Mouse (Mus musculus) MEL (cell line): ENCODE data around the gene Pi4ka. TPM values are rescaled to one million over a fixed set of nuclear protein-coding genes. Genes with fewer than 3 reads are reported as not detected.
A peak's percentile ranks its signal among the peaks of the same experiment; 100 is the strongest.

Experiments used
- DNase-seq: peaks from one replicate; pipeline ENCODE4 v3.0.0; 2011; ENCODE audit warnings: low read depth, low spot score
- H3K27ac ChIP-seq: 2 replicates; pipeline ENCODE4 v1.5.1; 2012; ENCODE audit warnings: low read depth, mild to moderate bottlenecking, control low read depth, low read length, moderate library complexity; ENCODE audit not compliant: control insufficient read depth
- H3K27me3 ChIP-seq, 2 experiments: fragments of 150-350 bp in 1 of 2; sonication (generic) in 1 of 2; 2 replicates each; pipeline ENCODE4 v1.6.1; 2012; ENCODE audit warnings: low read length in 2 of 2, mild to moderate bottlenecking in 2 of 2, improper control_type of control experiment in 1 of 2, moderate library complexity in 1 of 2; ENCODE audit not compliant: insufficient read depth in 2 of 2, control insufficient read depth in 1 of 2
- H3K36me3 ChIP-seq, 2 experiments: 2 replicates each; pipeline ENCODE4 v1.6.1; 2012 to 2014; ENCODE audit warnings: low read length in 2 of 2, improper control_type of control experiment in 1 of 2, inconsistent platforms in 1 of 2, mild to moderate bottlenecking in 1 of 2; ENCODE audit not compliant: insufficient read depth in 2 of 2, control insufficient read depth in 1 of 2
- H3K4me1 ChIP-seq, 2 experiments: fragments of 150-350 bp in 1 of 2; sonication (generic) in 1 of 2; 2 replicates each; pipeline ENCODE4 v1.6.1; 2012; ENCODE audit warnings: low read length in 2 of 2, improper control_type of control experiment in 1 of 2, mild to moderate bottlenecking in 1 of 2; ENCODE audit not compliant: insufficient read depth in 2 of 2, control insufficient read depth in 1 of 2
- H3K4me3 ChIP-seq, 2 experiments: fragments of 150-350 bp in 1 of 2; sonication (generic) in 1 of 2; 2 replicates each; pipeline ENCODE4 v1.5.1; 2012; ENCODE audit warnings: low read depth in 2 of 2, low read length in 2 of 2, mild to moderate bottlenecking in 2 of 2, moderate library complexity in 2 of 2, control low read depth in 1 of 2, improper control_type of control experiment in 1 of 2; ENCODE audit not compliant: control insufficient read depth in 1 of 2, insufficient read depth in 1 of 2
- H3K79me2 ChIP-seq: 2 replicates; pipeline ENCODE4 v1.6.1; 2012; ENCODE audit warnings: mild to moderate bottlenecking, low read length, moderate library complexity; ENCODE audit not compliant: control insufficient read depth, poor library complexity, insufficient read depth
- H3K9ac ChIP-seq: 2 replicates; pipeline ENCODE4 v1.6.1; 2012; ENCODE audit warnings: low read depth, mild to moderate bottlenecking, control low read depth, low read length, moderate library complexity; ENCODE audit not compliant: control insufficient read depth, poor library complexity, severe bottlenecking
- H3K9me3 ChIP-seq: fragments of 150-350 bp; sonication (generic); replicated peaks from 2 replicates; pipeline ENCODE4 v1.6.1; 2012; ENCODE audit warnings: mild to moderate bottlenecking, low read length, improper control_type of control experiment, moderate library complexity; ENCODE audit not compliant: insufficient read depth
- BHLHE40 ChIP-seq: IDR thresholded peaks from 2 replicates; pipeline ENCODE4 v1.6.1; 2012; ENCODE audit warnings: low read depth, mild to moderate bottlenecking, inconsistent platforms, low read length, improper control_type of control experiment, borderline replicate concordance
- CHD1 ChIP-seq: IDR thresholded peaks from 2 replicates; pipeline ENCODE4 v1.6.1; 2012; ENCODE audit warnings: low read depth, mild to moderate bottlenecking, inconsistent platforms, low read length, improper control_type of control experiment
- CTCF ChIP-seq, 3 experiments: IDR thresholded peaks in 2 of 3; conservative IDR thresholded peaks in 1 of 3; 2 replicates each; pipeline ENCODE4 v1.5.1; 2011 to 2012; ENCODE audit warnings: low read length in 3 of 3, low read depth in 2 of 3, mild to moderate bottlenecking in 2 of 3, improper control_type of control experiment in 1 of 3, inconsistent platforms in 1 of 3, mixed read lengths in 1 of 3, moderate library complexity in 1 of 3; ENCODE audit not compliant: control insufficient read depth in 1 of 3, insufficient read depth in 1 of 3, poor library complexity in 1 of 3, severe bottlenecking in 1 of 3
- E2F4 ChIP-seq: IDR thresholded peaks from 2 replicates; pipeline ENCODE4 v1.6.1; 2011; ENCODE audit warnings: low read depth, low read length, improper control_type of control experiment, borderline replicate concordance
- ELF1 ChIP-seq: IDR thresholded peaks from 2 replicates; pipeline ENCODE4 v1.6.1; 2014; ENCODE audit warnings: low read depth, mild to moderate bottlenecking, inconsistent platforms, low read length, improper control_type of control experiment, moderate library complexity
- EP300 ChIP-seq, 2 experiments: IDR thresholded peaks; 2 replicates each; pipeline ENCODE4 v1.6.1; 2011; ENCODE audit warnings: improper control_type of control experiment in 2 of 2, low read length in 2 of 2, low read depth in 1 of 2, mild to moderate bottlenecking in 1 of 2
- JUND ChIP-seq: IDR thresholded peaks from 2 replicates; pipeline ENCODE4 v1.6.1; 2011; ENCODE audit warnings: low read depth, mild to moderate bottlenecking, improper control_type of control experiment, low read length
- MAZ ChIP-seq: IDR thresholded peaks from 2 replicates; pipeline ENCODE4 v1.6.1; 2012; ENCODE audit warnings: low read depth, mild to moderate bottlenecking, inconsistent platforms, low read length, improper control_type of control experiment
- MXI1 ChIP-seq: IDR thresholded peaks from 2 replicates; pipeline ENCODE4 v1.6.1; 2011; ENCODE audit warnings: mild to moderate bottlenecking, low read depth, low read length, improper control_type of control experiment
- MYC ChIP-seq: IDR thresholded peaks from 2 replicates; pipeline ENCODE4 v1.6.1; 2011; ENCODE audit warnings: low read depth, mild to moderate bottlenecking, low read length, improper control_type of control experiment, moderate library complexity
- NELFE ChIP-seq: IDR thresholded peaks from 2 replicates; pipeline ENCODE4 v1.6.1; 2011; ENCODE audit warnings: low read depth, low read length, improper control_type of control experiment
- POLR2A ChIP-seq, 2 experiments: IDR thresholded peaks; 2 replicates each; pipeline ENCODE4 v1.6.1; 2011 to 2012; ENCODE audit warnings: low read length in 2 of 2, mild to moderate bottlenecking in 2 of 2, control low read depth in 1 of 2, improper control_type of control experiment in 1 of 2, low read depth in 1 of 2, moderate library complexity in 1 of 2; ENCODE audit not compliant: control insufficient read depth in 1 of 2, insufficient read depth in 1 of 2, poor library complexity in 1 of 2
- POLR2AphosphoS2 ChIP-seq: IDR thresholded peaks from 2 replicates; pipeline ENCODE4 v1.6.1; 2011; ENCODE audit warnings: low read length, improper control_type of control experiment
- RCOR1 ChIP-seq: IDR thresholded peaks from 2 replicates; pipeline ENCODE4 v1.6.1; 2012; ENCODE audit warnings: low read depth, mild to moderate bottlenecking, inconsistent platforms, low read length, improper control_type of control experiment
- SMC3 ChIP-seq: IDR thresholded peaks from 2 replicates; pipeline ENCODE4 v1.6.1; 2011; ENCODE audit warnings: low read depth, low read length, improper control_type of control experiment
- TBP ChIP-seq: IDR thresholded peaks from 2 replicates; pipeline ENCODE4 v1.8.0; 2011; ENCODE audit warnings: low read depth, low read length, improper control_type of control experiment
- USF1 ChIP-seq: IDR thresholded peaks from 2 replicates; pipeline ENCODE4 v1.6.1; 2014; ENCODE audit warnings: low read depth, mild to moderate bottlenecking, inconsistent platforms, low read length, improper control_type of control experiment, moderate library complexity
- USF2 ChIP-seq, 2 experiments: IDR thresholded peaks; 2 replicates each; pipeline ENCODE4 v1.6.1; 2011 to 2012; ENCODE audit warnings: improper control_type of control experiment in 2 of 2, low read length in 2 of 2, borderline replicate concordance in 1 of 2, inconsistent platforms in 1 of 2, low read depth in 1 of 2, mild to moderate bottlenecking in 1 of 2; ENCODE audit not compliant: insufficient read depth in 1 of 2
- ZC3H11A ChIP-seq: IDR thresholded peaks from 2 replicates; pipeline ENCODE4 v1.6.1; 2012; ENCODE audit warnings: low read depth, mild to moderate bottlenecking, inconsistent platforms, low read length, improper control_type of control experiment
- ZKSCAN1 ChIP-seq: IDR thresholded peaks from 2 replicates; pipeline ENCODE4 v1.6.1; 2012; ENCODE audit warnings: low read depth, mild to moderate bottlenecking, inconsistent platforms, low read length, improper control_type of control experiment, moderate library complexity
- polyA plus RNA-seq, 2 experiments: library from polyadenylated mRNA; stranded (reverse) in 1 of 2; unstranded in 1 of 2; fragments of >175 nt in 1 of 2; fragments of >200 nt in 1 of 2; gene quantifications; 2 replicates each; pipeline versions ENCODE4 v1.2.1 to v1.2.4; 2012; ENCODE audit warnings: low replicate concordance in 2 of 2, low read depth in 1 of 2; ENCODE audit not compliant: insufficient read length in 2 of 2, insufficient read depth in 1 of 2, missing spikeins in 1 of 2
- total RNA-seq: library from RNA; depleted of rRNA; stranded (reverse); fragments of 300-350 nt; gene quantifications from 2 replicates; pipeline ENCODE4 v1.2.3, GENCODE M21; 2012

Pi4ka gene
- total and polyA plus RNA-seq, 3 experiments: 25.0 to 286 (median 73.1) TPM

GRCm38 (mm10) chr16:17234916-17235665 lies 171.0 kb downstream of the Pi4ka start:
- Histone ChIP-seq H3K79me2 (peaks cover 33% of the 10 kb centered on the region), H3K4me1 (peaks cover 37 to 60% of the 10 kb centered on the region in 2 experiments), H3K9ac (no peak overlapping the region), H3K27ac (no peak overlapping the region), H3K9me3 (no peaks in the 10 kb centered on the region), H3K27me3 (no peaks in the 10 kb centered on the region), H3K36me3 (peaks cover 0 to 45% of the 10 kb centered on the region in 2 experiments; a peak in 2 of 4 replicates), H3K4me3 (peak overlapping the region in 1 of 2 experiments; percentile 88; a peak in 1 of 4 replicates)
- TF ChIP-seq SMC3: no peak
- no peak for TF ChIP-seq ELF1
- no peak for TF ChIP-seq USF2 (IDR thresholded peaks at IDR 0.05; ENCODE audit: borderline replicate concordance in 1 of 2, insufficient read depth in 1 of 2, low read depth in 1 of 2, low read length in 2 of 2)
- TF ChIP-seq CHD1: no peak
- TF ChIP-seq USF1: no peak
- no peak for TF ChIP-seq RCOR1
- TF ChIP-seq MYC: no peak
- TF ChIP-seq TBP: no peak
- TF ChIP-seq ZKSCAN1: no peak
- TF ChIP-seq POLR2A (IDR thresholded peaks at IDR 0.05; ENCODE audit: control insufficient read depth in 1 of 2, insufficient read depth in 1 of 2, low read depth in 1 of 2, low read length in 2 of 2, poor library complexity in 1 of 2): no peak
- TF ChIP-seq CTCF (IDR thresholded peaks at IDR 0.05 in 2 of 3, conservative IDR thresholded peaks at IDR 0.05 in 1 of 3; ENCODE audit: control insufficient read depth in 1 of 3, insufficient read depth in 1 of 3, low read depth in 2 of 3, low read length in 3 of 3, poor library complexity in 1 of 3, severe bottlenecking in 1 of 3): no peak
- TF ChIP-seq MAZ: no peak
- no peak for TF ChIP-seq MXI1
- TF ChIP-seq POLR2AphosphoS2: no peak
- no peak for TF ChIP-seq ZC3H11A
- no peak for TF ChIP-seq E2F4
- no peak for TF ChIP-seq EP300 (IDR thresholded peaks at IDR 0.05; ENCODE audit: low read depth in 1 of 2, low read length in 2 of 2)
- TF ChIP-seq JUND: no peak
- no peak for DNase-seq

- H3K27me3 ChIP-seq: no peaks in the 10 kb centered on the region
- TF ChIP-seq BHLHE40: 0 out of 2 replicates have a peak, but pooled peaks have one; percentile 12
- no peak for TF ChIP-seq CTCF (IDR thresholded peaks at IDR 0.05 in 2 of 3, conservative IDR thresholded peaks at IDR 0.05 in 1 of 3; ENCODE audit: control insufficient read depth in 1 of 3, insufficient read depth in 1 of 3, low read depth in 2 of 3, low read length in 3 of 3, poor library complexity in 1 of 3, severe bottlenecking in 1 of 3)
- TF ChIP-seq EP300 (IDR thresholded peaks at IDR 0.05; ENCODE audit: low read depth in 1 of 2, low read length in 2 of 2): 0 out of 4 replicates have a peak, but pooled peaks of 1 of the 2 experiments have one; percentile 27
- TF ChIP-seq NELFE: no peak
- TF ChIP-seq, all 39 proteins: peak for 2
- Histone ChIP-seq H3K9me3 (no peaks in the 10 kb centered on the region), H3K36me3 (peaks cover 0 to 41% of the 10 kb centered on the region in 2 experiments; a peak in 2 of 4 replicates), H3K79me2 (peaks cover 33% of the 10 kb centered on the region), H3K9ac (peak overlapping the region; percentile 95), H3K4me3 (peak overlapping the region; percentile 88 to 97), H3K4me1 (peaks cover 32 to 54% of the 10 kb centered on the region in 2 experiments), H3K27ac (peak overlapping the region; percentile 61; the same call in 1 of the 2 replicates)
- DNase-seq: peak; percentile 51
These were observed 171.6 kb downstream of the Pi4ka start for GRCm38 (mm10) chr16:17234499-17234895.
